Mouse (Mus musculus) testis, adult 2 months (tissue): Measurements from ENCODE around the gene Fundc2. TPM values are rescaled to one million over a fixed set of nuclear protein-coding genes. Genes with fewer than 3 reads are reported as not detected.

ENCODE experiments used
- H3K27ac ChIP-seq: fragments of 200-500 bp; 2 replicates; pipeline ENCODE4 v1.5.1; 2012; ENCODE audit warnings: low read depth, low read length; ENCODE audit not compliant: control insufficient read depth, insufficient read depth
- H3K27me3 ChIP-seq: fragments of 200-500 bp; 2 replicates; pipeline ENCODE4 v1.6.1; 2012; ENCODE audit warnings: mild to moderate bottlenecking, low read length, moderate library complexity; ENCODE audit not compliant: control insufficient read depth, insufficient read depth
- H3K36me3 ChIP-seq: fragments of 200-500 bp; 2 replicates; pipeline ENCODE4 v1.6.1; 2012; ENCODE audit warnings: mild to moderate bottlenecking, low read length; ENCODE audit not compliant: control insufficient read depth, insufficient read depth
- H3K4me1 ChIP-seq: fragments of 200-500 bp; 2 replicates; pipeline ENCODE4 v1.6.1; 2012; ENCODE audit warnings: low read length; ENCODE audit not compliant: control insufficient read depth, insufficient read depth
- H3K4me3 ChIP-seq: fragments of 200-500 bp; 2 replicates; pipeline ENCODE4 v1.5.1; 2012; ENCODE audit warnings: low read depth, mild to moderate bottlenecking, low read length, moderate library complexity, mixed read lengths; ENCODE audit not compliant: control insufficient read depth
- CTCF ChIP-seq: fragments of 200-500 bp; IDR thresholded peaks from 2 replicates; pipeline ENCODE4 v1.5.1; 2012; ENCODE audit warnings: low read depth, mild to moderate bottlenecking, inconsistent platforms, low read length, moderate library complexity; ENCODE audit not compliant: control insufficient read depth, insufficient read depth, insufficient replicate concordance
- POLR2A ChIP-seq: fragments of 200-500 bp; IDR thresholded peaks from 2 replicates; pipeline ENCODE4 v1.6.1; 2012; ENCODE audit warnings: low read depth, mild to moderate bottlenecking, inconsistent platforms, low read length, moderate library complexity; ENCODE audit not compliant: control insufficient read depth
- polyA plus RNA-seq: library from polyadenylated mRNA; depleted of rRNA; stranded (reverse); fragments of >200 nt; gene quantifications from 2 replicates; pipeline ENCODE4 v1.2.3, GENCODE M21; 2012; rRNA removed

Fundc2 gene
- 1.0 and 1.3 TPM in 2 replicates for polyA plus RNA-seq

DNA sequence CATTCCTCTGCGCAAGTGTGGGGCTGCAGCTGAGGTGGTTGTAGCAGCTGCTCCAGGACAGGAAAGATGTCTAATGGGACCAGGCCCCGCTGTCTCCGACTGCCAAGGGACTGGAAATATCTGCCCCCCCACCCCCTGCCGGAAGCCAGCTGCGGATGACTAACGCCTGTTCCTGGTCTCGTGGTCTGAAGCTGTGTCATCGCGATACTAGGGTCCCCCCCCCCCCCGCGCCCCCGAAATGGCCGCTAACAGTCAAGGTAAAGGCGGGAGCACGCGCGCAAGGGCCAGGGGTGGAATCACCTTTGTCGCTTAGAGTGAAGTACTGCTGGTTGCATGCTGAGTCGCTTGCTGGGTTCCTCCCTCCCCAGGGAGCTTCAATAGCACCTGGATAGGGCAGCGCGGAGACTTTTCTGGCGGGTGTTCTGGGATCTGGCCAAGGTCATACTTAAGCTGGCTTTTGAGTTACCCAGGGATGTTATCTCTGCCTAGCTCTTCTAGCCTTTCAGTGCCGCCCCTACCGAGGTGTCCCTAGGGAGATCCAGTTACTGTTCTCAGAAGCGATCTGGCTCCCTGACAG is at the start of gene Fundc2, which contains the start of gene F8:
Fundc2 (plus strand) TSS at position 205 of the 577 bp plus-strand sequence.
F8 (minus strand) TSS at position 421 of the 577 bp plus-strand sequence.
- peak within 1 kb of the TSS; percentile 91 for H3K4me3 ChIP-seq
- peak within 1 kb of the TSS; percentile 95 for H3K27ac ChIP-seq
- no peaks in the 10 kb centered on the region for H3K27me3 ChIP-seq
- H3K36me3 ChIP-seq, result no peaks in the 10 kb centered on the region
- no peak for TF ChIP-seq CTCF
- peak; percentile 51; the same call in 1 of the 2 replicates for TF ChIP-seq POLR2A
- no peaks in the 10 kb centered on the region for H3K4me1 ChIP-seq

DNA sequence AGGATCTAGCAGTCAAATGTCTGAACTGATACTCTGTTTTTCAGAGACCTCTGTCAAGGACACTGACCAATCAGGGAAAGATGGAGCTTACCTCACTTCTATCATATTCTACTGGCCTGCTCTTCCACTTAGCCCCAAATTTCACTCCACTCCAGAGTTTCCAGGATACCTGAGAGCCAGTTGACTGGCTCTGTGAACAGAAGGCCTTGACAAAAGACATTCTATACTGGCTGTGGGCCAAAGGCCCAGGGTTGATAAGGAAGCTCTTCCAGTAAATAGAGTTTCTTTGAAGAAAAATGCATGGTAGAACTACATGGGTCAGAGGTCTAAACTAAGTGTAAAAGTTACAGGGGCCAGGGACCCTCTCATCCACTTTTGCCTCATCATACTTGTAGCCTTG is 12.0 kb upstream of the Fundc2 start:
- Histone ChIP-seq H3K36me3 (no peaks in the 10 kb centered on the region), H3K27me3 (no peaks in the 10 kb centered on the region)
- no peak for TF ChIP-seq POLR2A
- TF ChIP-seq CTCF, result no peak

DNA sequence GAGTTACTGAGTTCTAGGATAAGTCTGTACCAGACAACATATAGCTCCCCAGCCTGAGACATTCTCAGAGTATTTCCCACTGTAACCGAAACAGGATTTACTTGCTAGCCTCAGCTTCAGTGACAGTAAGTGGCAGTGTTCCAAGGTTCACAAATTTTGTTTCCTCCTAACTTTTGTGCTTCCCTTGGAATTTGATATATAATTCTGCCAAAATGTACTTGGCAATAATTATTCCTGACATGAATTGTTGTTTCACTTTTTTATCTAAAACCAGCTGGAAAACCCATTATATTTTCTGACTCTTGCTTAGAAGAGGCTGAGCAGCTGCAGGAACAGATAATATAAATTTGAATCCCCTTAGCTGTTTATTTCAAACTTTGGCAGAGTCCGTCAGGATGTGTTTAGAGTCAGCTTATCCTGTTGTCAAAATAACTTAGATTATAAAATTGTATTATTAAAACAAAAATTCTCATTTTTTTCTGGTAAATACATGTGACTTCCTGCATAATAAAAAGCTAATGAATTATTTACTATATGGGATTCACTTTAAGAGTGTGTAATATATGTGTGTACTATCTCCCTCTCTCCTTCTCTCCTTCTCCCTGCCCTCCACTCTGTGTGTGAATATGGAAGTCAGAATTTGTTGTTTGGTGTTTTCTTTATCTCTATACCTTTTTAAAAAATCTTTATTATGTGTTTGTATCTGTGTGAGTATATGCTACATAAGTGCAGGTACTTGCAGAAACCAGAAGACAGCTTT is 9.4 kb upstream of the Fundc2 start:
- Histone ChIP-seq H3K27ac (no peak overlapping the region), H3K4me1 (no peaks in the 10 kb centered on the region), H3K36me3 (no peaks in the 10 kb centered on the region), H3K4me3 (no peak overlapping the region), H3K27me3 (no peaks in the 10 kb centered on the region)
- no peak for TF ChIP-seq POLR2A
- TF ChIP-seq CTCF, result no peak

More for the DNA sequence above, 12.0 kb upstream of the Fundc2 start:
- H3K27ac ChIP-seq, result no peak overlapping the region
- no peak overlapping the region for H3K4me3 ChIP-seq
- H3K4me1 ChIP-seq, result no peaks in the 10 kb centered on the region

DNA sequence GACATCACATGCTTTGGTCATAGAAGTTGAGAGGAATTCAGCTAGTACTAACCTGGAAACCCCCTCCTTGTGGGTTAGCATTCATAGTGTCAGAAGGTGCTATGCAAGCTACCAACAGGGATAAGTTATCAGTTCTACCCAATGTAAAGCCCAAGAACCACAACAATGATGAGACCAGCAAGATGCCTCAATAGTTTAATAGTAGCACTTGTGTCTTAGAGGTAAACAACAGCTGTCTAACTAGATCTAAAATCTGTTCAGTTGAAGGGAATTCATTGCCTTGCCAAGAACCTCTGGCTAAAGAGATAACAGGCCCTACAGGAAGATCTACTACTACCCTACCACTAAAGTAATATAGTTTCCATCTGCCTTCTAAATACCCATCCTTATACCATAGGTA is 5.4 kb upstream of the Fundc2 start:
- H3K36me3 ChIP-seq, result no peaks in the 10 kb centered on the region
- H3K4me1 ChIP-seq, result no peaks in the 10 kb centered on the region
- TF ChIP-seq POLR2A, result no peak
- no peak for TF ChIP-seq CTCF
- no peak overlapping the region for H3K27ac ChIP-seq
- H3K27me3 ChIP-seq, result no peaks in the 10 kb centered on the region
- H3K4me3 ChIP-seq, result no peak overlapping the region

DNA sequence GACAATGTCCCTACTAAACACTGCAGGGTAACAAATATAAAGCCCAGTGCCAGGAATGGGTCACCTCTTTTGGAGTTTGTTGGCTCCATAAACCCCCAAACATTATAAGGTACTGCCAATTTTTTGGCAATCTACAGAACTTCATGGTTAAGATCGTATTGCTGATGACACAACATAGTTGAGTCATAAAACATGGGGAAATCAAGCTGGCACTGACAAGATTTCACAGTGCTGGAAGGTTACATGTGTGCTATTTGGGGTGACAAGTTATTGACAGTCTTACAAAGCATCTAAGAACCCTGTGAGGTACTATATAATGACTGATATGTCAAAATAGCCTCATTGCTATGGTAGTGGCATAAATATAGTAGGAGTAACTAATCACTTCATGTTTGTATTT is 1.0 kb upstream of the Fundc2 start:
- no peaks in the 10 kb centered on the region for H3K4me1 ChIP-seq
- no peaks in the 10 kb centered on the region for H3K27me3 ChIP-seq
- no peak overlapping the region for H3K27ac ChIP-seq
- TF ChIP-seq CTCF, result no peak
- no peak for TF ChIP-seq POLR2A
- H3K4me3 ChIP-seq, result no peak overlapping the region
- no peaks in the 10 kb centered on the region for H3K36me3 ChIP-seq

DNA sequence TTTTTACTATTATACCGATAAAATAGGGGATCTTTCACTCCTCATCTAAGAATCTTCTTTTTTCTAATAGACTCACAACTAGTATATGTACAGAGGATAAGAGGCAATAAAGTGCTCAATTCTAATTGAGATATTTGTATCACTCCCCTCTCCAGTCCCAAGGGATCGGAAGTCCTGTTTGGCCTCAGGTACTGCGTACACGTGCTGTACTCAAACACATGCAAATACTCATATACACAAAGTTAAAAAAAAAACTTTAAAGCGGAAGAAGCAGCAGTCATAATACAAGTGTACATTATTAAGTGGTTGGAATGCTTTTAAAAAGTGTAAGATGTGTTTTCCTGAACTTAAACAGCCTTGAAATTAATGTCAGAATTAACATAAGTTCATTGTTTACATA is 500 bp upstream of the Fundc2 start:
- TF ChIP-seq POLR2A, result no peak
- TF ChIP-seq CTCF, result no peak
- no peaks in the 10 kb centered on the region for H3K4me1 ChIP-seq
- peak overlapping the region; percentile 95 for H3K27ac ChIP-seq
- no peaks in the 10 kb centered on the region for H3K36me3 ChIP-seq
- no peaks in the 10 kb centered on the region for H3K27me3 ChIP-seq
- no peak overlapping the region; the same call in 1 of the 2 replicates for H3K4me3 ChIP-seq

DNA sequence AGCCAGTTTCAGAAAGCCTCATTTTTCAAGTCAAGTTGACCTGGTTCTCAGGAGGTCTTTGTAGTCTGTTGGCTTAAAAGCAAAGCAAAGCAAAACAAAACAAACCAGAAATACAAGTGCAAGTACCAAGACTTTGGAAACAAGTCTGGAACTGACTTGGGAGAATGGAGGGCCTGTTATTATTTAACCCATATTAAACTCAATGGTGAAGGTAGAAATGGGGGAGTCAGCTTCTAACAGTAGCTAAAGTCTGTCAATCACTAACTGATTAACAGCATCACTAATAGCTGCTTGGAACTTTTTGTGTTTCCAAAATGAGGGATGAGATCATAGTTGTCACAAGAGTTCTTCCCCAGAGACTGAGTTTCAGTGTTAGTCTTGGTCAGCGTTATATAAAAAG is 17.3 kb downstream of the Fundc2 start:
- H3K4me3 ChIP-seq, result no peak overlapping the region
- no peaks in the 10 kb centered on the region for H3K27me3 ChIP-seq
- TF ChIP-seq CTCF, result no peak
- no peak for TF ChIP-seq POLR2A
- no peaks in the 10 kb centered on the region for H3K4me1 ChIP-seq
- no peak overlapping the region for H3K27ac ChIP-seq
- H3K36me3 ChIP-seq, result no peaks in the 10 kb centered on the region
